Mouse (Mus musculus) erythroblast, adult 5-6 weeks (primary cell): ENCODE results near the gene Scamp1. TPM values are rescaled to one million over a fixed set of nuclear protein-coding genes. Genes with fewer than 3 reads are reported as not detected.

Experiments
- ATAC-seq: replicated peaks from 2 replicates; pipeline ENCODE4 v1.8.0; 2016; ENCODE audit warnings: moderate number of reproducible peaks, mild to moderate bottlenecking, moderate TSS enrichment, inconsistent platforms; ENCODE audit not compliant: poor library complexity, low FRiP score, severe bottlenecking
- total RNA-seq, 2 experiments: library from RNA; stranded (forward) in 1 of 2; stranded (reverse) in 1 of 2; fragments of 150-400 nt in 1 of 2; fragments of 200-764, 138-1000 nt in 1 of 2; gene quantifications; 2 replicates each; pipeline versions ENCODE4 v1.2.3 to v1.2.4; 2015 to 2017; ENCODE audit warnings: low replicate concordance in 2 of 2

Scamp1 gene
- total RNA-seq, 2 experiments from 2014 or later, result 4.2 to 7.7 TPM

DNA sequence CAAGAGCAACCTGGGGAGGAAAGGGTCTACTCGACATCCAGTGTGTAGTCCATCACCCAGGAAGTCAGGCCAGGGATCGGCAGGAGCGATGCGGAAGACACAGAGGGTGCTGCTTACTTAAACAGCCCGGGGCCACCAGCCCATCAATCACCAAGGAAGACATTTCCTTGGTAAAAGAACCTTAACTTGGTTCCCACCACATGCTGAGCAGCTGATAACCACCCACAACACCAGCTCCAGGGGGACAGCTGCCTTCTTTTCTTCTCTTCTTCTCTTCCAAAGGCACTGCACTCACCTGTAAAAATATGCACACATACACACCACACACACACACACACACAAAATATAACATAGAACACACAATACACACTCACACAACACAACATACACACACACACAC, 44.8 kb downstream of the Scamp1 start:
- ATAC-seq, result no peak

GRCm38 (mm10) chr13:94240111-94240510, 45.5 kb downstream of the Scamp1 start:
- ATAC-seq, result no peak

DNA sequence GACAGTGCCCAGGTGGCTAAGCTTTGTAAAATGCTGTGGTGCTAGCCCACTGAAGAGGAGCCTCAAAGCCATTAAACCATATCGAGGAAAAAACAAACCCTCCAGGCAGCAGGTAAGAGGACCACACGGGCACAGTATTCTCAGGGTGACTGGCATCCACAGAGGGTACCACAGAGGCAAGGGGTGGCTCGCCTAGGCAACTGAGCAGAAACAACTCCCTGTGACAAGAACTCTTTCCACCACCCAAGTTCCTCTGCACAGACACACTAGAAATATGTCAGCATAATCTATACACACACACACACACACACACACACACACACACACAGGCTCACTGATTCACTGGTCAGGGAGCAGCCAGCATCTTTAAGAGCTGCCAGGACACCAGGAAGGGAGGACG, 46.2 kb downstream of the Scamp1 start:
- ATAC-seq, result no peak

GRCm38 (mm10) chr13:94231871-94232270, 53.8 kb downstream of the Scamp1 start:
- no peak for ATAC-seq

- ATAC-seq, result no peak
Measured at GRCm38 (mm10) chr13:94224717-94225705, 60.6 kb downstream of the Scamp1 start.

GRCm38 (mm10) chr13:94223609-94224008, 62.0 kb downstream of the Scamp1 start:
- ATAC-seq, result no peak

DNA sequence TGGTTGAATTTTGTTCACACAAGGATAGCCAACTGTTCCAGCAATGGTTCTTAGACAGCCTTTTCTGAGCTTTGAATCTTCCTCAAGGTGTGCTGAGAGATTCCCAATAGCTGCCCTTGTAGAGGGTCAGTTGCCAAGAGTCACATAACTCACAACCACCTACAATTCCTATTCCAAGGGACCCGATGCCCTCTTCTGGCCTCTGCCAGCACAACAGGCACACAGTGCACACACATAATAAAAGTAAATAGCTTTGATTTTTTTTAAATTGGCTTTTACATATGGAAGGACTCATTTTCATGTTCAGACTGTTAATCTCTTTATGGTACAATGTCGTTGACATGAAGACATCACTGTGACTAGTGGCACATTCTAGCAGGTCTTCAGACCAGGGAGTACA, 72.9 kb downstream of the Scamp1 start:
- no peak for ATAC-seq

DNA sequence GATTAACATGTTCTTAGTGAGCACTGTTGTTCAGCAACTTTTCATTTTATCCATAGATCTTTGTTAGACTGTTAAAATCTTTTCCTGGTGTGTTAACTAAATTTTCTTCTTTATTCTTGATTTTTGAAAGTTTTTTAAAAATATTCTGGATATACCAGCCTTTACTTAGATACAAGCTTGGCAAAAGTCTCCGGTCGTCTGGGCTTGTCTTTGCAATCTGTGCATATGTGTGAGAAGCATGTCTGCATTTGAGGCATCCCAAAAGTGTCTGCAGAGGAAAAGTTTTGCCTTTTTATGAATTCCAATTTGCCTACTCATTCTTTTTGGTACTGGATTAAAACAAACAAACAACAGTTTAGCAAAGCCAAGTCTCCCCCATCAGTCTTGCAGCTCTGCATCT, 73.5 kb downstream of the Scamp1 start:
- no peak for ATAC-seq

DNA sequence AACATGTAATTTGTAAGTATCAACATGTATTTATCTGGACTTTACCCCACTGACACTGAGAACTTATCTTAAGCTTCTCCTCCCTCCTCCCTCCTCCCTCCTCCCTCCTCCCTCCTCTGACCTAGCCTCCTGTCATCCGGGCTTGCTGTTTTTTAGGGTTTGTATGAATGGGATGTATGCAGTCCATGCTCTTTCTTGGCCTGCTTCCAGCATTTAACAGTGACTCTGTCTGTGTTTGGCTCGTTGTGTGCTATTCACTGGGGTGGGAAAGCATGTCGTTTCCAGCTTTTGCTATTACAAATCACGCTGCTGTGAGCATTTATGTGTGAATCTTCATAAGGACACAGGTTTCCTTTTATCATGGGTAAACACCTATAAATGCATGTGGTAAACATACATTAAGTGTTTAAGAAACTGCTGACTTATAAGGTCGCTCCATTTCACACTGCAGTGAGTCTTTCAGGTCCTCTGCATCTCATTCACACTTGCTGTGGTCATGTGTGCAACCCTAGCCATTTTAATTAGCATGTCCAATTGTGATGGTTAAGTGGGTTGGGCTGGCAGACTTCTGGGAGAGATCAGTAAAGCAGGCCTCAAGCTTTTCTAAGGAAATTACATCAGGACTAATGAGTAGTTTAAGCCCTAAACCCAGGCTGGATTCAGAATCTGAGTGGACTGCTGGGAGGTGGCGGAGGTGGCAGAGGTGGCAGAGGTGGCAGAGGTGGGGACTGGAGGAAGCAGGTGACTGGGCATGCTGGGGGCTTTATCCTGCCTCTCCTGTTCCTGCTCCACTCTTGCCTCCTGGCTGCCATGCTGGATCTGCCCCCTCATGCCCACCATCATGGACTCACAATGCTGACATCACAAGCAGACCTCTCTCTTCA, 74.2 kb downstream of the Scamp1 start:
- no peak for ATAC-seq

DNA sequence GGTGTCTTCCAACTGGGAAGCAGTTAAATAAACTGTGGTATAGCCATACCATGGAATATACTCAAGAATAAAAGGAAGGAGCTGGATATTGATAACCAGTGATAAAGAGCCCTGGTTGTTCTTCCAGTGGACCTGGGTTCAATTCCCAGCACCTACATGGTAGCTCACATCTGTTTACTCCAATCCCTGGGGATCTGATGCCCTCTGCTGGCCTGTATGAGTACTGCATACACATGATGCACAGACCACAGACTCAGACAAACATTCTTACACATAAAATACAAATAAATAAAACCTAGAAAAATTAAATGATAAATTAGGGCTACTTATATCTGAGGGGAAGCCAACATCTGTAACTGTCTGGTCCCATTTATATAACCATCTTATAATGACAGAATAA, 76.8 kb downstream of the Scamp1 start:
- ATAC-seq, result no peak

DNA sequence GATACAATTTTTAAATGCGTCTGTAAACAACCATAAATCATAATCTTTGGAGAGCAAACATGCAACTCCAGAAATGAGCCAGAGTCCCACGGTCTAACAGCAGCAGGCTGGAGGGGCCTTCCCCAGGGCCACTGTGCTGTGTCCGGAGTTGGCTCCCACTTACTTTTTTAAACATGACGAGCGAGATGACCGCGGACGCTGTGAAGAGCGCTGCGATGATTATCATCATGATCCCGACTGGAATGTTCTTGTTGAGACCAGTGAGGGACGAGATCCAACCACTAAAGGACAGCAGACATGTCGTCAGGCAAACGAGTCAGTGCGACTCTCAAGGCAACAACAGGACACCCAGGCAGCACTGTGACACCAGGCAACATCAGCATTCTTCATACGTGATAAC, 77.7 kb downstream of the Scamp1 start:
- ATAC-seq, result no peak

DNA sequence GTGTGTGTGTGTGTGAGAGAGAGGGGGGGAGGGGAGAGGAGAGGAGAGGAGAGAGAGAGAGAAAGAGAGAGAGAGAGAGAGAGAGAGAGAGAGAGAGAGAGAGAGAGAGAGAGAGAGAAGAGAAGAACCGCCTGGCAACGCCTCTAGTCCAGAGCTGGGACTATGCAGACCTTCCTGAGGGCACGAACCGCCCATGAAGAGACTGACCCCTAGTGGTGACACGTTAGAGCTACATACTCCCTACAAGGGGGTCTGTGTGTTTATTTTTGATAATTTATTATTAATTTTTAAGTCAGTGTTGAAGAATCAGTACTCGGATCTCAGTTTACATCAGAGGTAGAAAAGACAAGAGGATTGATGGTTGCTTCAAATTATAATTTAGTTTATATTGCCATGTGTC, 80.4 kb downstream of the Scamp1 start:
- ATAC-seq, result peak; percentile 72; the same call in 1 of the 2 replicates

- ATAC-seq, result no peak
Measured at GRCm38 (mm10) chr13:94199829-94200228, 85.8 kb downstream of the Scamp1 start.

DNA sequence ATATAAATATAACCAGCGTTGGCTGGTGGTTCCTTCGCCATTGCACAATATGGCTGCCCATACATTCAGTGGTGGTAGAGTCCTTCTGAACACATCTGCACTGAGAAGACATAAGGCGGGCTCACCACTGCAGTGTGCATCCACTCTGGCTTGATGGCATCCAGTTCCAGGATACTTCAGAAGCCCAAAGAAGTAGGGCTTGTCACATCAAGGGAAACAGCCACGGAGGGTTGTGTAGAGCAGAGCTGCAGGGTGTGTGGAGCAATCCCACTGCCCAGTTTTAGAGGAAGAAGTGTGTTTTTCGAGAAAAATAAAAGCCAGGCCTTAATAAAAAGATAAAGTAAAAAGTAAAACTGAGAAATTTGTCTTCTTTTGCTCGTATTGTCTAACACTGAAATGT, 87.0 kb downstream of the Scamp1 start:
- no peak for ATAC-seq

DNA sequence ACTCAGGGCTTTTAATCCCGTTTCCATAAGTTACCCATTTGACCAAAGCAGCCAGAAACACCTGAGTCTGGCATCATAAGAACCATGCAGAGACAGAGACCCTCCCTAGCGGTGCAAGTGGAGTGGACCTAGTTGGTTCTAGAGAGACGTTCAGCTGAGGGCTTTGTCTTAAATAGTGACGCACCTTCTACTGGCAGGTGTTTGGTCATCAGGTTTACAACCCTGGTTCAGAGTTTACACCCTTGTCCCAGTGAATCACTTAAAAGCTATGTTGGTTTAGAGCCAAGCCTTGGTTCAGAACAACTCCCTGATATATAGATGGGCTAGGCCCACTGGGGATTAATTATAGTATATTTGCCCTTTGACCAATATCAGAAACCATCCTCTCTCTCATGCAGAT, 92.4 kb downstream of the Scamp1 start:
- no peak for ATAC-seq

DNA sequence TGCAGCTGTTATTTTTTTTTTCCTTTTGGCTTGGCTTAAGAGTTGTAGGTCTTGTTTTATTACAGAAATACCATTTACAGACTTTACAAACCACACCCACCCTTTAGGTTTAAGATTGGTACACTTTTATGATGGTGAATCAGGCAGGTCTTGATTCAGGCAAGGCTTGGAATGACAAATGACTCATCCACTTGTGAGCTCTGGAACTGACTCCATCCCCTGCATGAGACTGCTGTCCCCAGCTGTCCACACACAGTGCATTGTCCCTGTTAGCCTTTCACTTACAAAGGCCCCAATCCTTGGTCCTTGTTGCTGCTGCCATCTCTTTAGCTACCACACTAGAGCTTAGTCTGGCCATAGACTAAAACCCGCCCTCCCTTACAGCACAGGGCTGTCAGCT, 95.3 kb downstream of the Scamp1 start:
- ATAC-seq, result no peak

DNA sequence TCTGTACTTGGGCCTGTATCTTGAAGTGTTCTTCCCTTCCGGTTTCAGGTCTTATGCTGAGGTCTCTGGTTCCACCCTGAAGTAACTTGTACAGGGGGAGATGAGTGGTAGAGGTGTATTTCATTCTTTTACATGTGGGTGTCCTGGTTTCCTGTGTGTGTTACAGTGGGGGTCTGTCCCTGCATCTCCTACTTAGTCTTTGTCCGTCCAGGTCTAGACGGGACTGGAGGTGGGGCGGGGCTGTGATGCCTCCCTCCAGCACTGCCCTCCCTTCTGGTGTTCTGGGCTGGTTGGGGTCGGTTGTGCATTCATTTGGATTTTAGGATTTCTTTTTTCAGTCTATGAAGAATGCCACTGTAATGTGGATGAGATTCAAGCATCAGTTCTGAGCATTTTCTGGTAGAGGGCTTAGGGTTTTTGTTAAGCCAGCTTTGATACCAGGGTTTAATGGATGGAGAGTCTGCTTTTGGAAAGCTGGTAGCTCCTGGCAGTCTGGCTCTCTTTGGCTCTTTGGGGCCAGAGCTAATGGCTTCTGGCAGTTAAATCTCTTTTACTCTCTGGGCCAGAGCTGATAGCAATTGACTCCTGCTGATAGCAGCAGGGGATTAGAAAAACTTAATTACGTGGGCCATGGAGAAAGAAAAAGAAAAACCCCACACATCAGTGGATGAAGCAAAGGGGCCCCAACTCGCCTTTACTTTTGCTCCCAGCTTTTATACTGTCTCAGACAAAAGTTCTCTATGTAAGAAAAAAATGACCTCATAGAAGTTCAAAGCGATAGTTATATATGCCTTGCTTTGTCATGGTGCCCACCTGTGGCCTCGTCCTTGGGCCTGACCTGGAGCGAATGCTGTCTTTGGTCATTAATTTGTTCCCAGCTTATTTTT, 97.2 kb downstream of the Scamp1 start:
- ATAC-seq, result no peak

DNA sequence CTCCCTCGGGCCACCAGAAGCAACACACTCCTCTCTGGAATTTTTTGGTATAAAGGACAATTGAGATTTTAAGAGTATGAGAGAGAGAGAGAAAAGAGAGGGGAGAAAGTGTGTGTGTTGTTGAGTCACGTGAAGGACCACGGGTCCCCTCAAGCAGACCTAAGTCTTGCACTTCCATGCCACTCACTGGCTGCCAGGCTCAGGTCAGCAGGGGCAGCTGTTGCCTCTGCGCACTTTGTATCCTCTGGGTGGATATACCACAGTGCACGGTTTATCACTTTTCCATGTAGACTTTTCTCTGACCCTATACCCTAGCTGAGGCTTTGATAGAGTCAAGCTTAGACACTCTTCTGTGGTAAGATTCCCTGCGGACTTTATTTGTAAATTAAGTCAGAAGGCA, 100.0 kb downstream of the Scamp1 start:
- no peak for ATAC-seq

DNA sequence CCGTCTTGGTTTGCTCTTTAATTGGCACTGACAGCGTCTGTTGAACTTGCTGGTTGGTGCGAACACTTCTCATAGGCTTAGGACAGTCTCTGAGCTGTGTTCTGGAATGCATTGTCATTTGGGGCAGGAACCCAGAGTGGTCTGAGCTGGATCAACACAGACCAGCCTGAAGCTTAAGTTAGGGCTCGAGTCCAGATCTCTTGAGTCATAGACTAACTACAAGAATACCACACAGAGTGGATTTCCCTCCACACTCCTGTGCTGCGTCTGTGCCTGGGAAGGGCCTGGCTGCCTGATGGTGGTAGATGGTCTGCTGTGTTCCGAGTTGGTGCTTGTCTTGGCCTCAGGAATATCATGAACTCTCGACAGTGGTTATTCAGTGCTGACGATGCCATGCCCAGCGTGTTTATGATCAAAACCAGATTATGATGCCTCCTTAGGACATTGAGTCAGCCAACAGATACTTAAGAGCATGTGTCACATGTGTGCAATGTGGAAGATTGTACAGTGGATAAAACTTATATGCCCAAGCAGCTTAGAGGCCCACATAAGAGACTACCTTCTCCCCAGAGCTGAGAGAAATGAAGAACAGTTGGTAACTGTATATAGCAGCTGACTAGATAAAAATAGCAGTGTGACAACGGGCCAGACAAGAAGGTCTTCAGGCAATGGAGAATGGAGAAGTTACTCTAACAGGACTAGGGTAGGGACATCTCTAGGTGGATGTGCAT, 100.8 kb downstream of the Scamp1 start:
- ATAC-seq, result no peak
